Mouse (Mus musculus) small intestine, adult 2 months (tissue): ENCODE measurements around the gene Grasp.

Source experiments
- CTCF ChIP-seq: fragments of 200-500 bp; IDR thresholded peaks from 2 replicates; pipeline ENCODE4 v1.5.1; 2012; ENCODE audit warnings: low read depth, mild to moderate bottlenecking, control low read depth, inconsistent platforms, low read length, moderate library complexity, mixed read lengths; ENCODE audit not compliant: insufficient replicate concordance, insufficient read length; ENCODE audit errors: extremely low read depth
- POLR2A ChIP-seq: fragments of 200-500 bp; IDR thresholded peaks from 2 replicates; pipeline ENCODE4 v1.6.1; 2012; ENCODE audit warnings: low read depth, mild to moderate bottlenecking, control low read depth, inconsistent platforms, low read length, moderate library complexity

DNA sequence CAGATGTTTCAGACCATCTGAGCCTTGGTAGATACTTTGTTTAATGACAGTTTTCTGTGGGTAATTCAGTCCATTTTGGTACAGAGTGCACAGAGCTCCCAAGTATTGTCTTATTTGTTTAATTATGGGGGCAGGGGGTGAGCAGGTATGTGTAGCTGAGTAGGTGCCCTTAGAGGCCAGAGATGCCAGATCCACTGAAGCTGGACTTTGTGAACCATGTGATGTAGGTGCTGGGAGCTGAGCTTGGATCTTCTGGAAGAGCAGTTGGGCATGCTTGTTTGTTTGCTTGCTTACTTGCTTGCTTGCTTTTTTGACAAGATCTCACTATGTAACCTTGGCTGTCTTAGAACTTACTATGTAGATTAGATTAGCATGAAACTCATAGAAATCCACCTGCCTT lies 27.0 kb upstream of the Grasp start:
- TF ChIP-seq POLR2A (no peak), CTCF (no peak)
